Mouse (Mus musculus): ENCODE measurements around the gene Uckl1. TPM values are rescaled to one million over a fixed set of nuclear protein-coding genes. Genes with fewer than 3 reads are reported as not detected.

Uckl1 gene
- polyA plus RNA-seq, 1 experiment from 2014 or later, result 61.3 TPM

DNA sequence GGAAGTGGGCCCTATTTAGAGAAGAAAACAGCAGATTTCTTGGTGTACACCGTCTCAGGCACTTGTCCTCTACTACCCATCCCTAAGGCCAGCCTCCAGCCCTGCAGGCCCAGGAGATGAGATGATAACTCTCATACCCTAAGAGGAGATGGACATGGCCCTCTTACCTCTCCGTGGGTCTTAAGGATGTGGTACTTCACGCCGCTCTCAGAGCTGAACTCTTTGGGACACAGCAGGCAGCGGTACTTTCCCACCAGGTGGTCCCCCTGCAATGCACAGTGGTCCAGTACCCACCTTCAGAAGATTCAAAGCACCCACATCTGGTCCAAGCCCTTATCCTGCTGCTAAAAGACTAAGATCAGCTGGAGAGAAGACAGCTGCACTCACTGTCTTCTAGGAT is 814 bp upstream of the Uckl1 start:
- no peak overlapping the region for H3K27ac ChIP-seq (ENCODE audit: low read depth, low read length)
- no peak overlapping the region for H3K4me2 ChIP-seq (ENCODE audit: low read depth, low read length)
- H3K4me3 ChIP-seq (ENCODE audit: low read depth, low read length), result no peak overlapping the region
- peaks cover 62% of the 10 kb centered on the region for H3K36me3 ChIP-seq (ENCODE audit: control insufficient read depth, insufficient read depth, low read length)
- H3K9me3 ChIP-seq (ENCODE audit: control insufficient read depth, low read length), result no peaks in the 10 kb centered on the region
- peaks cover 10% of the 10 kb centered on the region for H3K4me1 ChIP-seq (ENCODE audit: control insufficient read depth, insufficient read depth, low read length)
- ATAC-seq (ENCODE audit: low read depth), result no peak
- 88% methylated on average over 5 of the region's 5 CpGs for WGBS
- H3K27me3 ChIP-seq (ENCODE audit: control insufficient read depth, insufficient read depth, low read length), result no peaks in the 10 kb centered on the region
- H3K9ac ChIP-seq (replicated peaks; ENCODE audit: low read depth, low read length), result no peak overlapping the region

DNA sequence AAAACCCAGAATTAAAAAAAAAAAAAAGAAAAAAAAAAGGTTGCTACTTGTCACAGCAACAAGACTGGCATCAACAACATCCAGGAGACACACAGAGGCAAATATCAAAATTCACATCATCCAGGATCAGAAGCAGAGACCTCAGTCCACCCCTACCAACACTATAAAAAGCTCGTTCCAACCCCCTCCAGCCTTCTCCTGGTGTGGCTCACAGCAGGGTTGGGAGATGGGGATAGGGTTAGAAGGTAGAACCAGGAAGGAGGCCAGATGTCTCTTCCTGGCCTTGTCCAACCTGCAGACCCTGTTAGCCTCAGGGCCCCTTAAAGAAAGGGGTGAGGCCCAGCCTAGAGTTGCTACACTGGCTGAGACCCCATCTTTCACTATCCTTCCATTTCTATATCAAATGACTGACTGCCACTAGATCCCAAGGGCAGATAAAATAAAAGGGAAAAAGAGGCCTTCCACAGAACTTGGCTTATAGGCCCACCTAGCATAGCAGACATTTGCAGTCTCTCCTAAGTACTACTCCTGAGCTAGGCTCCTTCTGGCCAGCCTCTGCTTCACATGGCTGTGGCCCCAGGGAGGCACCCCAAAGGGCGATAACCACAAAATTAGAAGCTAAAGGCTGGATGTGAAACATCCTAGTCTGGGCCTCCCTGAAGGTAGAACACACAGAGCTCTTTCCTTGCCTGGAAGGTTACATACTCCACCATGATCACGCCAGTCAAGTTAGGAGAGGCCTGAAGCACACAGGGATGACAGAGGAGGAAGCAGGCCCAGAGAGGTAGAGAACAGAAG is 1.0 kb downstream of the Uckl1 start:
- Histone ChIP-seq H3K9me3 (ENCODE audit: control insufficient read depth, low read length) (no peaks in the 10 kb centered on the region), H3K36me3 (ENCODE audit: control insufficient read depth, insufficient read depth, low read length) (peaks cover 48% of the 10 kb centered on the region), H3K4me3 (ENCODE audit: low read depth, low read length) (no peak overlapping the region), H3K4me1 (ENCODE audit: control insufficient read depth, insufficient read depth, low read length) (peaks cover 14% of the 10 kb centered on the region), H3K4me2 (ENCODE audit: low read depth, low read length) (no peak overlapping the region), H3K27me3 (ENCODE audit: control insufficient read depth, insufficient read depth, low read length) (no peaks in the 10 kb centered on the region), H3K27ac (ENCODE audit: low read depth, low read length) (no peak overlapping the region), H3K9ac (replicated peaks; ENCODE audit: low read depth, low read length) (no peak overlapping the region)
- WGBS, result 93% methylated on average over 3 of the region's 3 CpGs
- ATAC-seq (ENCODE audit: low read depth), result no peak

- WGBS, result 95% methylated on average over 1 of the region's 1 CpGs
- no peak for ATAC-seq (ENCODE audit: low read depth)
- Histone ChIP-seq H3K36me3 (ENCODE audit: control insufficient read depth, insufficient read depth, low read length) (peaks cover 41% of the 10 kb centered on the region), H3K4me3 (ENCODE audit: low read depth, low read length) (no peak overlapping the region), H3K4me2 (ENCODE audit: low read depth, low read length) (no peak overlapping the region), H3K9me3 (ENCODE audit: control insufficient read depth, low read length) (no peaks in the 10 kb centered on the region), H3K27me3 (ENCODE audit: control insufficient read depth, insufficient read depth, low read length) (no peaks in the 10 kb centered on the region), H3K4me1 (ENCODE audit: control insufficient read depth, insufficient read depth, low read length) (peaks cover 14% of the 10 kb centered on the region), H3K9ac (replicated peaks; ENCODE audit: low read depth, low read length) (no peak overlapping the region), H3K27ac (ENCODE audit: low read depth, low read length) (no peak overlapping the region)
Observed at GRCm38 (mm10) chr2:181582939-181583338, 1.8 kb downstream of the Uckl1 start.

DNA sequence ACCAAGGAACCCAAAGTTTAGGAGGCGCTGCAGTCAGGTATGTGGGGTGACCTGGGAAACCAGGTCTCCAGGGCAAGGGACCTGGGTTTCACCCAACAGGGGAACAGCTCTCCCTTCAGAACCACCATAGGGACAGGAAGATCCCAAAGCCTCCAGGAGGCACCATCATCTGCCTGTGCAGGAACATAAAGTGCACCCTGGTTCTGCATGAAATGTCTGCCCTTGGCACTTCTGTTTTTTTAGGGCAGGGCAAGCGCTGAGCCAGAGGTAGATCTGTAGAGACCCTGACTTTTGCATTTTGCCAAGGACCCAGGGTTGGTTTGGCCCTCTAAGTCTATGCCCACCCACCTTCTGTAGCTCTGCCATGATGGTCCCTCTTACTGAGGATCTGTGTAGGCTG is 2.3 kb downstream of the Uckl1 start:
- 88% methylated on average over 2 of the region's 2 CpGs for WGBS
- Histone ChIP-seq H3K4me1 (ENCODE audit: control insufficient read depth, insufficient read depth, low read length) (peaks cover 17% of the 10 kb centered on the region), H3K9ac (replicated peaks; ENCODE audit: low read depth, low read length) (no peak overlapping the region), H3K36me3 (ENCODE audit: control insufficient read depth, insufficient read depth, low read length) (peaks cover 37% of the 10 kb centered on the region), H3K4me2 (ENCODE audit: low read depth, low read length) (peak overlapping the region; percentile 92), H3K27ac (ENCODE audit: low read depth, low read length) (peak overlapping the region; percentile 90), H3K27me3 (ENCODE audit: control insufficient read depth, insufficient read depth, low read length) (no peaks in the 10 kb centered on the region), H3K4me3 (ENCODE audit: low read depth, low read length) (no peak overlapping the region; the same call in 1 of the 2 replicates), H3K9me3 (ENCODE audit: control insufficient read depth, low read length) (no peaks in the 10 kb centered on the region)
- no peak for ATAC-seq (ENCODE audit: low read depth)

GRCm38 (mm10) chr2:181581402-181582120 is 3.1 kb downstream of the Uckl1 start:
- Histone ChIP-seq H3K4me3 (ENCODE audit: low read depth, low read length) (peak overlapping the region; percentile 70), H3K27me3 (ENCODE audit: control insufficient read depth, insufficient read depth, low read length) (no peaks in the 10 kb centered on the region), H3K36me3 (ENCODE audit: control insufficient read depth, insufficient read depth, low read length) (peaks cover 29% of the 10 kb centered on the region), H3K27ac (ENCODE audit: low read depth, low read length) (peak overlapping the region; percentile 90), H3K4me1 (ENCODE audit: control insufficient read depth, insufficient read depth, low read length) (peaks cover 24% of the 10 kb centered on the region), H3K4me2 (ENCODE audit: low read depth, low read length) (peak overlapping the region; percentile 92), H3K9me3 (ENCODE audit: control insufficient read depth, low read length) (no peaks in the 10 kb centered on the region), H3K9ac (replicated peaks; ENCODE audit: low read depth, low read length) (peak overlapping the region; percentile 89)
- peak; percentile 82 for ATAC-seq (ENCODE audit: low read depth)
- WGBS, result under 1% methylated on average over 49 of the region's 49 CpGs

DNA sequence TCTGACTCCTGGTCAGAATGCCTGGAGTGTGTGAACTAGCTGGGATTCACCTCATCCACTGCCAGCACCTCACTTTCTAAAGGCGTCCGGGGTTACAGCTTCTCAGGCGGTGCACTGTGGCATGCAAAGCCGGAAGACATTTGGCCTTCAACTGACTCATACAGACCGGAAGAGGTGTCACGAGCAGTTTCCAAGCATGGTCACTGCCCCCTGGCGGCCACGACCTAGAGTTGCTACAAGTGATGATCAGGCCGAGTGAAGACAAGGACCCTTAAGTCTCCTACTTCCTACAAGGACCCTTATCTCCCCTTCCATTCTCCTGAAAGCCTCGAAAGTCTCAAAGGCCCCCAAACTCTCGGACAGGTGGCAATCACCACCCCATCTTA is 3.7 kb downstream of the Uckl1 start:
- Histone ChIP-seq H3K4me2 (ENCODE audit: low read depth, low read length) (peak overlapping the region; percentile 92), H3K27me3 (ENCODE audit: control insufficient read depth, insufficient read depth, low read length) (no peaks in the 10 kb centered on the region), H3K4me1 (ENCODE audit: control insufficient read depth, insufficient read depth, low read length) (peaks cover 24% of the 10 kb centered on the region), H3K27ac (ENCODE audit: low read depth, low read length) (peak overlapping the region; percentile 90), H3K36me3 (ENCODE audit: control insufficient read depth, insufficient read depth, low read length) (peaks cover 24% of the 10 kb centered on the region), H3K9me3 (ENCODE audit: control insufficient read depth, low read length) (no peaks in the 10 kb centered on the region), H3K4me3 (ENCODE audit: low read depth, low read length) (peak overlapping the region; percentile 70), H3K9ac (replicated peaks; ENCODE audit: low read depth, low read length) (peak overlapping the region; percentile 89)
- whole genome bisulfite sequencing, result under 1% methylated on average over 11 of the region's 11 CpGs
- ATAC-seq (ENCODE audit: low read depth), result peak; percentile 80

- no peak overlapping the region for H3K27ac ChIP-seq (ENCODE audit: low read depth, low read length)
- peaks cover 18% of the 10 kb centered on the region for H3K36me3 ChIP-seq (ENCODE audit: control insufficient read depth, insufficient read depth, low read length)
- peak overlapping the region; percentile 92 for H3K4me2 ChIP-seq (ENCODE audit: low read depth, low read length)
- no peak for ATAC-seq (ENCODE audit: low read depth)
- H3K4me3 ChIP-seq (ENCODE audit: low read depth, low read length), result peak overlapping the region; percentile 70
- peak overlapping the region; percentile 89 for H3K9ac ChIP-seq (replicated peaks; ENCODE audit: low read depth, low read length)
- peaks cover 24% of the 10 kb centered on the region for H3K4me1 ChIP-seq (ENCODE audit: control insufficient read depth, insufficient read depth, low read length)
- H3K9me3 ChIP-seq (ENCODE audit: control insufficient read depth, low read length), result no peaks in the 10 kb centered on the region
- H3K27me3 ChIP-seq (ENCODE audit: control insufficient read depth, insufficient read depth, low read length), result no peaks in the 10 kb centered on the region
- WGBS, result 82% methylated on average over 5 of the region's 5 CpGs
Observed at GRCm38 (mm10) chr2:181580131-181580772, 4.4 kb downstream of the Uckl1 start.

DNA sequence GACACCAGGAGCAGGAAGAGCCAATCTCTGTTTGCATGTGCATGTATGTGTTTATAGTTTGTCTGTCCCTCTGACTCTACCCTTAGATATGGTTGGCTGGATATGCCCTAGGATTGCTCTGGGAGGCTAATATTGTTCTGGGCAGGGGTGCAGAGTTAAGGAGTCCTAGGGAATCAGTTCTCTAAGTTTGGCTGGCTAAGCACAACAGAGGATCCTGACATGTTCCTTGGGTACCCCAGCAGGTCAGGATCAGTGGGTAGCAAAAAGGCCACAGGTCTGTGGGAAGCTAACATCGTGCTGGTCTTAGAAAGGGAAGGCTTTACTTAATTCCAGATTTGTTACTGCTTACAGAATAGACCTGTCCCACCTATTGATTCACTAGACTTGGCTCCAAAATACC is 5.0 kb downstream of the Uckl1 start:
- no peak overlapping the region for H3K9ac ChIP-seq (replicated peaks; ENCODE audit: low read depth, low read length)
- 100% methylated on average over 1 of the region's 1 CpGs for WGBS
- H3K27ac ChIP-seq (ENCODE audit: low read depth, low read length), result no peak overlapping the region
- no peak for ATAC-seq (ENCODE audit: low read depth)
- H3K9me3 ChIP-seq (ENCODE audit: control insufficient read depth, low read length), result no peaks in the 10 kb centered on the region
- H3K4me3 ChIP-seq (ENCODE audit: low read depth, low read length), result no peak overlapping the region
- H3K4me1 ChIP-seq (ENCODE audit: control insufficient read depth, insufficient read depth, low read length), result peaks cover 24% of the 10 kb centered on the region
- no peaks in the 10 kb centered on the region for H3K27me3 ChIP-seq (ENCODE audit: control insufficient read depth, insufficient read depth, low read length)
- no peak overlapping the region for H3K4me2 ChIP-seq (ENCODE audit: low read depth, low read length)
- peaks cover 14% of the 10 kb centered on the region; the same call in 1 of the 2 replicates for H3K36me3 ChIP-seq (ENCODE audit: control insufficient read depth, insufficient read depth, low read length)

All from neural tube, embryonic 14.5 days (tissue).